In genomic region chr16:32618946-32619345, GRCm38 (mm10) we compare ENCODE assay signal across 16 mouse cellular contexts.
"Had no signal": no experiment of that assay in that cellular context is flagged by ENCODE, and none has a peak within 500 bp of the region (broad histone marks: within the 10 kb centered on the region; RNA-seq: fewer than 3 reads in every experiment).

No protein-coding gene starts in this region.

- H3K4me1 ChIP-seq: lung, embryonic 15.5 days; midbrain, embryonic 13.5 days; midbrain, embryonic 15.5 days; neural tube, embryonic 12.5 days; stomach, embryonic 15.5 days had no signal

- H3K4me2 ChIP-seq: lung, embryonic 15.5 days; midbrain, embryonic 11.5 days; midbrain, embryonic 13.5 days; midbrain, embryonic 15.5 days; neural tube, embryonic 12.5 days; stomach, embryonic 15.5 days had no signal

- H3K4me3 ChIP-seq: lung, embryonic 15.5 days; megakaryocyte, embryonic 14.5 days; midbrain, embryonic 13.5 days; midbrain, embryonic 15.5 days; neural tube, embryonic 12.5 days; stomach, embryonic 15.5 days had no signal

- H3K9ac ChIP-seq: liver, embryonic 14.5 days; lung, embryonic 15.5 days; midbrain, embryonic 13.5 days; midbrain, embryonic 15.5 days; neural tube, embryonic 12.5 days; stomach, embryonic 15.5 days had no signal

- DNase-seq: liver; lung, adult 2 months; right cerebral cortex, postnatal 14 days; thymus, adult 2 months; thymus, postnatal 25 days; thymus, postnatal 4 days had no signal

- H3K9me3 ChIP-seq: lung, embryonic 15.5 days; megakaryocyte, embryonic 14.5 days; midbrain, embryonic 13.5 days; midbrain, embryonic 15.5 days; neural tube, embryonic 12.5 days; stomach, embryonic 15.5 days had no signal

- H3K27ac ChIP-seq: liver, embryonic 14.5 days; lung, embryonic 15.5 days; macrophage; midbrain, embryonic 13.5 days; midbrain, embryonic 15.5 days; neural tube, embryonic 12.5 days; stomach, embryonic 15.5 days; stomach, postnatal 0 days had no signal

- ATAC-seq: midbrain, embryonic 13.5 days; midbrain, embryonic 15.5 days had no signal

- H3K27me3 ChIP-seq: lung, embryonic 15.5 days; megakaryocyte, embryonic 14.5 days; midbrain, embryonic 13.5 days; midbrain, embryonic 15.5 days; neural tube, embryonic 12.5 days; stomach, embryonic 15.5 days had no signal
